7 mouse cellular contexts compared by ENCODE assay signal in genomic region chr10:75954381-75954811, GRCm38 (mm10). TPM values are rescaled to one million over a fixed set of nuclear protein-coding genes. Genes with fewer than 3 reads are reported as not detected.
A peak's percentile ranks its signal among the peaks of the same experiment; 100 is the strongest.
DNase-seq lines count a peak whose midpoint lies in the region; ATAC-seq and TF ChIP-seq lines count a peak whose summit lies in the region.

TSS of gene Gm5134 (plus strand) at chr10:75954514.

- H3K4me3 ChIP-seq in E14TG2a.4 (replicated peaks; ENCODE audit: low read length): peak within 1 kb of the TSS; percentile 75
- no peak within 1 kb of the TSS; the same call in 1 of the 2 replicates for H3K4me3 ChIP-seq in midbrain, embryonic 15.5 days

- H3K4me2 ChIP-seq in midbrain, embryonic 15.5 days: peak within 1 kb of the TSS; percentile 39

- H3K9me3 ChIP-seq in E14TG2a.4 (ENCODE audit: low read length): no peaks in the 10 kb centered on the region
- no peaks in the 10 kb centered on the region for H3K9me3 ChIP-seq in midbrain, embryonic 15.5 days

- peaks cover 39% of the 10 kb centered on the region for H3K4me1 ChIP-seq in E14TG2a.4 (replicated peaks; ENCODE audit: low read depth, low read length)
- peaks cover 13% of the 10 kb centered on the region for H3K4me1 ChIP-seq in midbrain, embryonic 15.5 days

- no peak within 1 kb of the TSS for H3K27ac ChIP-seq in midbrain, embryonic 15.5 days

- no peak for DNase-seq in right cerebral cortex, postnatal 4 days
- no peak for DNase-seq in c-Kit-positive CD71-positive TER-119-positive erythroid progenitor cells, embryonic 14.5 days (ENCODE audit: low spot score)
- no peak for DNase-seq in kidney, postnatal 25 days

- no peaks in the 10 kb centered on the region for H3K36me3 ChIP-seq in E14TG2a.4 (ENCODE audit: insufficient read depth, low read length)
- H3K36me3 ChIP-seq in midbrain, embryonic 15.5 days (replicated peaks): no peaks in the 10 kb centered on the region

- ATAC-seq in activated CD4-positive, CD25-positive, alpha-beta regulatory T cell, adult 4 months: peak; percentile 19
- ATAC-seq in inflammation-experienced regulatory T-cells, adult 6 months: peak; percentile 47
- no peak for ATAC-seq in midbrain, embryonic 15.5 days (replicated peaks)

- no peak for TF ChIP-seq CTCF in E14TG2a.4 (conservative IDR thresholded peaks at IDR 0.05; ENCODE audit: low read length)

- no peaks in the 10 kb centered on the region for H3K27me3 ChIP-seq in E14TG2a.4 (ENCODE audit: insufficient read depth, low read length)
- peaks cover 18% of the 10 kb centered on the region; the same call in 1 of the 2 replicates for H3K27me3 ChIP-seq in midbrain, embryonic 15.5 days (replicated peaks)

- H3K9ac ChIP-seq in midbrain, embryonic 15.5 days: no peak within 1 kb of the TSS

- WGBS in midbrain, embryonic 15.5 days: 35% methylated on average over 20 of the region's 20 CpGs

RNA-seq across cellular contexts. Expression of gene Gm5134, which starts in this region (rescaled TPM):
- under 1 TPM; 0.27 to 0.41 TPM for polyA plus RNA-seq in activated CD4-positive, CD25-positive, alpha-beta regulatory T cell, adult 4 months (2017; shearing (Covaris generic))
- polyA plus RNA-seq in inflammation-experienced regulatory T-cells, adult 6 months (2017; shearing (Covaris generic)): 1 to 10 TPM in 1 of 3 experiments, under 1 TPM in 2; 0.30 to 1.7 (median 0.58) TPM
- not detected in 2 replicates for polyA plus RNA-seq in midbrain, embryonic 15.5 days (2015; fragmentation: Nextera tagmentation; extraction: Ambion mirVana)

Comparison
In these comparisons a context has a peak if more than half of its experiments do, and no peak if none do; other contexts are left out.
1. Peak in ATAC-seq in activated CD4-positive, CD25-positive, alpha-beta regulatory T cell, adult 4 months; RNA of the gene not detected or under 1 TPM.